Comparison of ENCODE assay signal across 15 mouse cellular contexts in the genomic region with DNA sequence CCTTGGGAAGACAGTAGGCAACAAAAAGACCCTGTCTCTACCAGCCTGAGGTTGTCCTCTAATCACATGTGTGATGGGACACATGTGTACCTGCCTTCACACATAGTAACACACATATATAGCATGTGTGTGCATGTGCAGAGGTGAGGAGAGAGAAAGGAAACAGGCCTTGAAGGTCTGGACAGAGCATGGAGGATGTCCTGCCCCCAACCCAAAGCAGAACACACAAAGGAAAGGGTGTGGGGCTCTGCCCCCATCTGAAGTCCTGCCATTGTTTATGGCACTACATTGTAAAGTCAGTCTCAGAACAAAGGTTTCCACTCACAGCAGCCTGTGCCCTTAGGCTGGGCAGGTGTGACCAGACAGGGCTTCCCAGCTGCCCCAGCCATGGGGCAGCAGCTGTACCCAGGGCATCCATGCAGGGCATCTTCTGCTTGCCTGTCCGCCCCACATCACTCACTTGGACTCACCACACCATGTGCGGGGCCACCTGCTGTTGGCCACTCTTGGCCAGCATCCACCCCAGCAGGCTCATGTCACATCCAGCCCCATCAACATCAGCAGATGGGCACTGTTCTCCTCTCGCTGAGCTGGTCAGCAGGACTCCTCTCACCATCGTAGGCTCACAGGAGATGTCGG.
DNase-seq lines count a peak whose midpoint lies in the region; ATAC-seq and TF ChIP-seq lines count a peak whose summit lies in the region.
"Had no signal": no experiment of that assay in that cellular context is flagged by ENCODE, and none has a peak within 500 bp of the region (broad histone marks: within the 10 kb centered on the region; RNA-seq: fewer than 3 reads in every experiment).

No protein-coding gene starts in this region.

- no peak overlapping the region for H3K4me2 ChIP-seq in kidney, embryonic 16.5 days (replicated peaks; ENCODE audit: low read depth, low read length)
- H3K4me2 ChIP-seq in kidney, embryonic 14.5 days (replicated peaks; ENCODE audit: low read depth, low read length), result no peak overlapping the region
- H3K4me2 ChIP-seq in neural tube, embryonic 12.5 days (replicated peaks), result no peak overlapping the region
- no peak overlapping the region for H3K4me2 ChIP-seq in neural tube, embryonic 15.5 days
- H3K4me2 ChIP-seq in stomach, postnatal 0 days (replicated peaks; ENCODE audit: low read depth), result no peak overlapping the region

- no peak for TF ChIP-seq EP300 in stomach, postnatal 0 days (optimal IDR thresholded peaks at IDR 0.05)

- DNase-seq in cerebellum, adult 11-12 months, result peak; percentile 43
- DNase-seq in stomach, postnatal 0 days (ENCODE audit: low spot score), result no peak
- DNase-seq in thymus, adult 2 months, result no peak
- DNase-seq: heart, adult 2 months; heart, postnatal 10 days; kidney, postnatal 14 days; liver, postnatal 0 days; right cerebral cortex, adult 18-20 months had no signal

- WGBS in kidney, embryonic 16.5 days, result 81% methylated on average over 5 of the region's 5 CpGs
- WGBS in kidney, embryonic 14.5 days, result 79% methylated on average over 5 of the region's 5 CpGs
- 69% methylated on average over 5 of the region's 5 CpGs for WGBS in neural tube, embryonic 12.5 days
- 62% methylated on average over 5 of the region's 5 CpGs for WGBS in neural tube, embryonic 15.5 days
- 76% methylated on average over 5 of the region's 5 CpGs for WGBS in stomach, postnatal 0 days
- 93% methylated on average over 5 of the region's 5 CpGs for WGBS in thymus, adult 2 months

- ATAC-seq in cerebellum, adult (ENCODE audit: insufficient number of reproducible peaks, low FRiP score, low TSS enrichment), result no peak
- peak; percentile 21; the same call in 1 of the 2 replicates for ATAC-seq in kidney, embryonic 16.5 days (ENCODE audit: low FRiP score, low TSS enrichment)
- ATAC-seq in kidney, embryonic 14.5 days (ENCODE audit: low FRiP score, low TSS enrichment), result no peak; the same call in 1 of the 2 replicates
- ATAC-seq in neural tube, embryonic 12.5 days (ENCODE audit: low FRiP score, low read depth), result peak; percentile 65
- no peak for ATAC-seq in neural tube, embryonic 15.5 days (ENCODE audit: low FRiP score)
- ATAC-seq in stomach, postnatal 0 days (ENCODE audit: low FRiP score, low TSS enrichment), result peak; percentile 33; the same call in 1 of the 2 replicates
- ATAC-seq: intestine, embryonic 16.5 days; liver, postnatal 0 days; Patski had no signal

- no peak overlapping the region for H3K27ac ChIP-seq in kidney, embryonic 16.5 days (ENCODE audit: low read length)
- H3K27ac ChIP-seq in kidney, embryonic 14.5 days (ENCODE audit: low read depth, low read length), result no peak overlapping the region
- H3K27ac ChIP-seq in neural tube, embryonic 12.5 days, result no peak overlapping the region
- no peak overlapping the region for H3K27ac ChIP-seq in neural tube, embryonic 15.5 days (replicated peaks)
- H3K27ac ChIP-seq in stomach, postnatal 0 days (replicated peaks), result no peak overlapping the region
- no peak overlapping the region for H3K27ac ChIP-seq in thymus, adult 2 months (ENCODE audit: control insufficient read depth, insufficient read depth, low read length)
- H3K27ac ChIP-seq: heart, adult 2 months had no signal

- no peaks in the 10 kb centered on the region for H3K36me3 ChIP-seq in kidney, embryonic 16.5 days (ENCODE audit: insufficient read depth, low read length)
- H3K36me3 ChIP-seq in kidney, embryonic 14.5 days (ENCODE audit: control insufficient read depth, insufficient read depth, low read length), result no peaks in the 10 kb centered on the region
- no peaks in the 10 kb centered on the region for H3K36me3 ChIP-seq in neural tube, embryonic 12.5 days
- no peaks in the 10 kb centered on the region for H3K36me3 ChIP-seq in neural tube, embryonic 15.5 days
- no peaks in the 10 kb centered on the region for H3K36me3 ChIP-seq in stomach, postnatal 0 days (ENCODE audit: control insufficient read depth, insufficient read depth, low read length)
- no peaks in the 10 kb centered on the region for H3K36me3 ChIP-seq in thymus, adult 2 months (ENCODE audit: control insufficient read depth, insufficient read depth, low read length)

- no peak for TF ChIP-seq CTCF in stomach, postnatal 0 days (IDR thresholded peaks at IDR 0.05; ENCODE audit: low read depth)
- TF ChIP-seq CTCF in thymus, adult 2 months (IDR thresholded peaks at IDR 0.05; ENCODE audit: borderline replicate concordance, control insufficient read depth, extremely low read depth, insufficient read depth, low read length, poor library complexity), result no peak

- peaks cover 20% of the 10 kb centered on the region for H3K4me1 ChIP-seq in kidney, embryonic 16.5 days (ENCODE audit: insufficient read depth, low read length)
- peaks cover 3% of the 10 kb centered on the region; the same call in 1 of the 2 replicates for H3K4me1 ChIP-seq in kidney, embryonic 14.5 days (ENCODE audit: control insufficient read depth, insufficient read depth, low read length)
- peaks cover 6% of the 10 kb centered on the region for H3K4me1 ChIP-seq in neural tube, embryonic 12.5 days
- peaks cover 2% of the 10 kb centered on the region for H3K4me1 ChIP-seq in neural tube, embryonic 15.5 days
- H3K4me1 ChIP-seq in stomach, postnatal 0 days (replicated peaks; ENCODE audit: control insufficient read depth, insufficient read depth), result no peaks in the 10 kb centered on the region
- H3K4me1 ChIP-seq in thymus, adult 2 months (replicated peaks; ENCODE audit: control insufficient read depth, insufficient read depth, low read length), result peaks cover 6% of the 10 kb centered on the region; the same call in 1 of the 2 replicates

- no peak for TF ChIP-seq POLR2A in thymus, adult 2 months (IDR thresholded peaks at IDR 0.05; ENCODE audit: control insufficient read depth, extremely low read depth, insufficient read depth, low read length, poor library complexity)

- no peak overlapping the region for H3K9ac ChIP-seq in kidney, embryonic 16.5 days (replicated peaks; ENCODE audit: low read length)
- no peak overlapping the region for H3K9ac ChIP-seq in kidney, embryonic 14.5 days (ENCODE audit: low read depth, low read length)
- no peak overlapping the region for H3K9ac ChIP-seq in neural tube, embryonic 12.5 days
- no peak overlapping the region for H3K9ac ChIP-seq in neural tube, embryonic 15.5 days (replicated peaks)
- H3K9ac ChIP-seq in stomach, postnatal 0 days (ENCODE audit: low read length), result no peak overlapping the region
- H3K9ac ChIP-seq: liver, postnatal 0 days had no signal

- no peak overlapping the region for H3K4me3 ChIP-seq in kidney, embryonic 16.5 days (ENCODE audit: low read length)
- H3K4me3 ChIP-seq in kidney, embryonic 14.5 days (ENCODE audit: low read length), result no peak overlapping the region
- H3K4me3 ChIP-seq in neural tube, embryonic 12.5 days, result no peak overlapping the region
- H3K4me3 ChIP-seq in neural tube, embryonic 15.5 days (replicated peaks), result no peak overlapping the region
- H3K4me3 ChIP-seq in stomach, postnatal 0 days (ENCODE audit: low read depth, low read length), result no peak overlapping the region
- H3K4me3 ChIP-seq in thymus, adult 2 months (ENCODE audit: control insufficient read depth, insufficient read depth, low read length), result no peak overlapping the region
- H3K4me3 ChIP-seq: heart, adult 2 months had no signal

- H3K9me3 ChIP-seq in kidney, embryonic 16.5 days (ENCODE audit: low read length), result no peaks in the 10 kb centered on the region
- H3K9me3 ChIP-seq in kidney, embryonic 14.5 days (ENCODE audit: control insufficient read depth, low read length), result no peaks in the 10 kb centered on the region
- no peaks in the 10 kb centered on the region for H3K9me3 ChIP-seq in neural tube, embryonic 12.5 days
- H3K9me3 ChIP-seq in neural tube, embryonic 15.5 days (replicated peaks), result no peaks in the 10 kb centered on the region
- no peaks in the 10 kb centered on the region for H3K9me3 ChIP-seq in stomach, postnatal 0 days (ENCODE audit: control insufficient read depth, low read length)

- H3K27me3 ChIP-seq in kidney, embryonic 16.5 days (ENCODE audit: insufficient read depth, low read length), result no peaks in the 10 kb centered on the region
- H3K27me3 ChIP-seq in kidney, embryonic 14.5 days (ENCODE audit: control insufficient read depth, insufficient read depth, low read length), result no peaks in the 10 kb centered on the region
- H3K27me3 ChIP-seq in neural tube, embryonic 12.5 days (replicated peaks), result no peaks in the 10 kb centered on the region
- no peaks in the 10 kb centered on the region for H3K27me3 ChIP-seq in neural tube, embryonic 15.5 days (replicated peaks)
- no peaks in the 10 kb centered on the region for H3K27me3 ChIP-seq in stomach, postnatal 0 days (ENCODE audit: control insufficient read depth, insufficient read depth, low read length)
- H3K27me3 ChIP-seq in thymus, adult 2 months (ENCODE audit: control insufficient read depth, insufficient read depth, low read length), result no peaks in the 10 kb centered on the region
- H3K27me3 ChIP-seq: Patski had no signal

Comparison
In these comparisons a context has a peak if more than half of its experiments do, and no peak if none do; other contexts are left out.
1. ATAC-seq: peak in kidney, embryonic 16.5 days (single experiment), neural tube, embryonic 12.5 days (single experiment) and stomach, postnatal 0 days (single experiment); none in cerebellum, adult (single experiment), kidney, embryonic 14.5 days (single experiment) and neural tube, embryonic 15.5 days (single experiment).